Mouse (Mus musculus): Measurements from ENCODE around the gene Aqp6. TPM values are rescaled to one million over a fixed set of nuclear protein-coding genes. Genes with fewer than 3 reads are reported as not detected.

The Aqp6 gene
- total and polyA plus RNA-seq, 3 experiments: not detected

GRCm38 (mm10) chr15:99631618-99632017, 30.4 kb downstream of the Aqp6 start:
- DNase-seq (ENCODE audit: low spot score): no peak
- H3K36me3 ChIP-seq (replicated peaks): peaks cover 91% of the 10 kb centered on the region

GRCm38 (mm10) chr15:99634702-99635101, 33.5 kb downstream of the Aqp6 start:
- ATAC-seq (ENCODE audit: extremely low read depth, insufficient number of reproducible peaks, low FRiP score, poor library complexity, severe bottlenecking) (peak; percentile 54; the same call in 1 of the 2 replicates), DNase-seq (ENCODE audit: low spot score) (peak; percentile 32)
- Histone ChIP-seq H3K27me3 (ENCODE audit: insufficient read depth, low read length) (no peaks in the 10 kb centered on the region), H3K4me1 (ENCODE audit: insufficient read depth, low read depth, low read length) (peaks cover 28% of the 10 kb centered on the region), H3K4me3 (ENCODE audit: low read depth, low read length) (no peak overlapping the region), H3K9me3 (replicated peaks) (peaks cover 3% of the 10 kb centered on the region; the same call in 1 of the 2 replicates), H3K36me3 (replicated peaks) (peaks cover 92% of the 10 kb centered on the region)
- TF ChIP-seq GATA1 (IDR thresholded peaks at IDR 0.05; ENCODE audit: borderline replicate concordance, low read length) (no peak), TAL1 (conservative IDR thresholded peaks at IDR 0.05; ENCODE audit: low read depth, low read length) (no peak), GATA2 (IDR thresholded peaks at IDR 0.05; ENCODE audit: borderline replicate concordance, low read depth, low read length) (no peak), CTCF (IDR thresholded peaks at IDR 0.05; ENCODE audit: low read depth, low read length) (no peak), POLR2AphosphoS5 (IDR thresholded peaks at IDR 0.05; ENCODE audit: insufficient replicate concordance, low read depth, low read length) (no peak)

More at GRCm38 (mm10) chr15:99631618-99632017, 30.4 kb downstream of the Aqp6 start:
- no peak for TF ChIP-seq GATA1 (IDR thresholded peaks at IDR 0.05; ENCODE audit: borderline replicate concordance, low read length)
- TF ChIP-seq POLR2AphosphoS5 (IDR thresholded peaks at IDR 0.05; ENCODE audit: insufficient replicate concordance, low read depth, low read length): no peak
- no peak for TF ChIP-seq GATA2 (IDR thresholded peaks at IDR 0.05; ENCODE audit: borderline replicate concordance, low read depth, low read length)
- no peak for TF ChIP-seq TAL1 (conservative IDR thresholded peaks at IDR 0.05; ENCODE audit: low read depth, low read length)
- no peak for TF ChIP-seq CTCF (IDR thresholded peaks at IDR 0.05; ENCODE audit: low read depth, low read length)
- peaks cover 21% of the 10 kb centered on the region for H3K4me1 ChIP-seq (ENCODE audit: insufficient read depth, low read depth, low read length)
- no peak for ATAC-seq (ENCODE audit: extremely low read depth, insufficient number of reproducible peaks, low FRiP score, poor library complexity, severe bottlenecking)
- H3K4me3 ChIP-seq (ENCODE audit: low read depth, low read length): no peak overlapping the region
- H3K27me3 ChIP-seq (ENCODE audit: insufficient read depth, low read length): no peaks in the 10 kb centered on the region
- peaks cover 3% of the 10 kb centered on the region; the same call in 1 of the 2 replicates for H3K9me3 ChIP-seq (replicated peaks)

- TF ChIP-seq CTCF (IDR thresholded peaks at IDR 0.05; ENCODE audit: low read depth, low read length) (no peak), POLR2AphosphoS5 (IDR thresholded peaks at IDR 0.05; ENCODE audit: insufficient replicate concordance, low read depth, low read length) (no peak), GATA1 (IDR thresholded peaks at IDR 0.05; ENCODE audit: borderline replicate concordance, low read length) (no peak), TAL1 (conservative IDR thresholded peaks at IDR 0.05; ENCODE audit: low read depth, low read length) (no peak), GATA2 (IDR thresholded peaks at IDR 0.05; ENCODE audit: borderline replicate concordance, low read depth, low read length) (no peak)
- Histone ChIP-seq H3K27me3 (ENCODE audit: insufficient read depth, low read length) (no peaks in the 10 kb centered on the region), H3K4me3 (ENCODE audit: low read depth, low read length) (no peak overlapping the region), H3K9me3 (replicated peaks) (no peaks in the 10 kb centered on the region), H3K4me1 (ENCODE audit: insufficient read depth, low read depth, low read length) (peaks cover 34% of the 10 kb centered on the region), H3K36me3 (replicated peaks) (peaks cover 91% of the 10 kb centered on the region)
- no peak for ATAC-seq (ENCODE audit: extremely low read depth, insufficient number of reproducible peaks, low FRiP score, poor library complexity, severe bottlenecking)
- no peak for DNase-seq (ENCODE audit: low spot score)
These were observed 36.4 kb downstream of the Aqp6 start for GRCm38 (mm10) chr15:99637405-99638123.

- ATAC-seq (ENCODE audit: extremely low read depth, insufficient number of reproducible peaks, low FRiP score, poor library complexity, severe bottlenecking) (no peak), DNase-seq (ENCODE audit: low spot score) (no peak)
- Histone ChIP-seq H3K4me3 (ENCODE audit: low read depth, low read length) (no peak overlapping the region), H3K36me3 (replicated peaks) (peaks cover 90% of the 10 kb centered on the region), H3K4me1 (ENCODE audit: insufficient read depth, low read depth, low read length) (peaks cover 37% of the 10 kb centered on the region), H3K27me3 (ENCODE audit: insufficient read depth, low read length) (no peaks in the 10 kb centered on the region), H3K9me3 (replicated peaks) (no peaks in the 10 kb centered on the region)
- TF ChIP-seq GATA1 (IDR thresholded peaks at IDR 0.05; ENCODE audit: borderline replicate concordance, low read length) (no peak), GATA2 (IDR thresholded peaks at IDR 0.05; ENCODE audit: borderline replicate concordance, low read depth, low read length) (no peak), POLR2AphosphoS5 (IDR thresholded peaks at IDR 0.05; ENCODE audit: insufficient replicate concordance, low read depth, low read length) (no peak), CTCF (IDR thresholded peaks at IDR 0.05; ENCODE audit: low read depth, low read length) (no peak)
These were observed 36.9 kb downstream of the Aqp6 start for GRCm38 (mm10) chr15:99638124-99638485.

GRCm38 (mm10) chr15:99642622-99643021, 41.4 kb downstream of the Aqp6 start:
- Histone ChIP-seq H3K27me3 (ENCODE audit: insufficient read depth, low read length) (no peaks in the 10 kb centered on the region), H3K4me1 (ENCODE audit: insufficient read depth, low read depth, low read length) (peaks cover 52% of the 10 kb centered on the region), H3K36me3 (replicated peaks) (peaks cover 83% of the 10 kb centered on the region), H3K4me3 (ENCODE audit: low read depth, low read length) (no peak overlapping the region), H3K9me3 (replicated peaks) (no peaks in the 10 kb centered on the region)
- no peak for TF ChIP-seq GATA1 (IDR thresholded peaks at IDR 0.05; ENCODE audit: borderline replicate concordance, low read length)
- no peak for DNase-seq (ENCODE audit: low spot score)
- no peak for ATAC-seq (ENCODE audit: extremely low read depth, insufficient number of reproducible peaks, low FRiP score, poor library complexity, severe bottlenecking)

- Histone ChIP-seq H3K27me3 (ENCODE audit: insufficient read depth, low read length) (no peaks in the 10 kb centered on the region), H3K4me1 (ENCODE audit: insufficient read depth, low read depth, low read length) (peaks cover 55% of the 10 kb centered on the region), H3K9me3 (replicated peaks) (no peaks in the 10 kb centered on the region), H3K36me3 (replicated peaks) (peaks cover 80% of the 10 kb centered on the region), H3K4me3 (ENCODE audit: low read depth, low read length) (no peak overlapping the region)
- no peak for TF ChIP-seq CTCF (IDR thresholded peaks at IDR 0.05; ENCODE audit: low read depth, low read length)
- no peak for TF ChIP-seq POLR2AphosphoS5 (IDR thresholded peaks at IDR 0.05; ENCODE audit: insufficient replicate concordance, low read depth, low read length)
- TF ChIP-seq GATA2 (IDR thresholded peaks at IDR 0.05; ENCODE audit: borderline replicate concordance, low read depth, low read length): no peak
- no peak for TF ChIP-seq TAL1 (conservative IDR thresholded peaks at IDR 0.05; ENCODE audit: low read depth, low read length)
- no peak for TF ChIP-seq GATA1 (IDR thresholded peaks at IDR 0.05; ENCODE audit: borderline replicate concordance, low read length)
- DNase-seq (ENCODE audit: low spot score) (no peak), ATAC-seq (ENCODE audit: extremely low read depth, insufficient number of reproducible peaks, low FRiP score, poor library complexity, severe bottlenecking) (no peak)
These were observed 42.6 kb downstream of the Aqp6 start for GRCm38 (mm10) chr15:99643832-99644231.

All from G1E (cell line).